Mouse (Mus musculus) right cerebral cortex, postnatal 4 days (tissue): ENCODE results near the gene Uqcr10.
A peak's percentile ranks its signal among the peaks of the same experiment; 100 is the strongest.

Experiments used
- DNase-seq: peaks from one replicate; pipeline ENCODE4 v3.0.0-alpha.2; 2022

The Uqcr10 gene

GRCm38 (mm10) chr11:4704072-4704964 is at the start of gene Uqcr10, which contains the start of gene Zmat5:
Gene Uqcr10, minus strand, starts transcription at chr11:4704342.
Gene Zmat5, plus strand, starts transcription at chr11:4704678.
- peak; percentile 93 for DNase-seq

DNA sequence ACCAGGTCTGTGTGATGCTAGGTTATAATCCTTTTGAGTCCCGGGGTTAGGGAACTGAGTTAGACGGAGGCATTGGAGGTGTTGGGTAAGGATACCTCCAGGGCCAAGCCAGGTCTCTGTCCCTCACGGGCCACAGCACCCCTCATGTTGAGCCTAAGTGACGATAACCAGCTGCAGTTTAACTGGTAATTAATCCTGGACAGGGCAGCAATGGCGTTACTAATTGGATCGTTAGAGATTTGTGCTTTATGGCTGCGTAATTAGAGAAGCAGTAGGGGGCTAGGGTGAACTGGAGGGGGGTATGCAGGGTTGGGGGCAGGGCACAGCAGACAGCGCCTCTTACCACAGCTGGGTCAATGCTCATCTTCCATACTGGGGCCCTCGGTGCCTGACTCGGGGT is 48.7 kb upstream of the Uqcr10 start:
- no peak for DNase-seq

- DNase-seq, result no peak
These were observed 46.1 kb upstream of the Uqcr10 start for GRCm38 (mm10) chr11:4750263-4750662.

DNA sequence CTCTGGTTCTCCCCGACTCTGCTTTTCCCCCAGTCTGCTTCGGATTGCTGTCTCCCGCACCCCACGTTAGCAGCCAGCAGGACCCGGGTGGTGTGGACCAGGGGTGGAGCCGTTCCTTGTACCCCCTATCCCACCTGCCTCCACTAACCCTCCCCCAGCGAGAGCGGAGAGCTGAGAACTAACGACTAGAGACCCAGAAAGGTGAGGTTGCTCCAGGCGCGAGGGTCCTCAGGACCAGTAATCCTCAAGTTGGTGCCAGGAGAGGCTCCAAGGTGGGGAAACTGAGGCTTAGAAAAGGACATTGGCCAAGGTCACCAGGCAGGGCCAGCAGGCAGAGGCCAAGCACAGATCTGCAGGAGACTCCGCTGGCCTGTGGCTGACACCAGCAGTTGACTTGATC is 43.1 kb upstream of the Uqcr10 start:
- no peak for DNase-seq

GRCm38 (mm10) chr11:4746733-4747132 is 42.6 kb upstream of the Uqcr10 start, which contains the start of gene Cabp7:
Gene Cabp7, minus strand, starts transcription at chr11:4746778.
- DNase-seq, result no peak

DNA sequence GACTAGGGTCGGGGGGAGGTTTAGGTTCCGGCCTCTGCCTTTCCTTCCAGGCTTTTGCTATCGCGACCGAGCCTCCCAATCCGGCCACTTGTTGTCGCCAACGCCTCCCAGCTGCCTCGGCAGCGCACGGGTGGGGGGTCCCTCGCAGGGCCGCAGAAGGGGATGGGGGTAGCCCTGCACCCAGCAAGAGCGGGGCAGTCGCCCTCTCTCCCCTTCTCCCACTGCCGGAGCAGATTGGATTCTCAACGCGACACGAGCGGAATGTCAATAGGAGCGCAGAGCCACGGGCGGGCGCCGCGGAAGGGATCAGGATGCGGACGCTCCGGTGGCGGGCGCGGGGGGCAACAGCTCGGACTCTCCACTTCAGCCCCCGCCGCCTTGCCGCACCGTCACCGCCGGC is 41.8 kb upstream of the Uqcr10 start:
- no peak for DNase-seq

DNA sequence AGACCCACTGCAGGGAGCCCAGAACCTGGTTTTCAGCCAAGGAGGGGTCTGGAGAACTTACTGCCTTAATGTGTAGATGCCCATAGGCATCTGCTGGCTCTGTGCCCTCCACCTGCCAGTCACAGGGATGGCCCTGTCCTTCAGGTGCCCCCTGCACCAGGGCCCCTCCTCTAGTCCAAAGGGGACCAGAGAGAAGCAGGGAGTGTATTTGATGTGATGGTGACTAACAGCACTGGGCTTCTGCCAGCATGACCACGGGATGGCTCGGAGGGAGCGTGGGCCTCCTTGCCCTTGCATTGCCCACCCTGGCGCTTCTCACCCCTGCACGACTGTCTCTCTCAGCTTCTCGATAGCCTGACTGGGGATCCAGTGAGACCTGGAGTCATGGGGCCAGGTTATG is 40.5 kb upstream of the Uqcr10 start:
- no peak for DNase-seq

GRCm38 (mm10) chr11:4740785-4741184 is 36.6 kb upstream of the Uqcr10 start:
- no peak for DNase-seq

- DNase-seq, result no peak
These were observed 34.6 kb upstream of the Uqcr10 start for GRCm38 (mm10) chr11:4738719-4739118.

- DNase-seq, result no peak
These were observed 33.5 kb upstream of the Uqcr10 start for GRCm38 (mm10) chr11:4737682-4738081.

DNA sequence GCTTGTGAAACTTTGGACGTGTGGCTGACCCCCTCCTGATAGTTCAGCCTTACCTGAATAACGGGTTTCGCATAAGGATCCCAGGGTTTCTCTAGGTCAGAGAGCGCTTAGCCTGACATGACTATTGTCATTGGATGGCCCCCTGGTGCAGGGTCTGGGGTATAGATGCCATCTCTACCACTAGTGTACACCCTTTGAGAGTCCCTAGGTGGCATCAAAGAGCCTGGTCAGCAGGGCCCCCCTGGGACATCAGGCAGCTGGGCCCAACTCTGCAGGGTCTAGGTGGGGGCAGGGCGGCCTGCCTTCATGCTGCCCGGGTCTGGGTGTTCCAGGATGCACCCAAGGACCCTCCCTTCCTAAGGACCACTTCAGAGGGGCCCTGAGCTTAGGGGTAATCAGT is 32.2 kb upstream of the Uqcr10 start:
- no peak for DNase-seq

DNA sequence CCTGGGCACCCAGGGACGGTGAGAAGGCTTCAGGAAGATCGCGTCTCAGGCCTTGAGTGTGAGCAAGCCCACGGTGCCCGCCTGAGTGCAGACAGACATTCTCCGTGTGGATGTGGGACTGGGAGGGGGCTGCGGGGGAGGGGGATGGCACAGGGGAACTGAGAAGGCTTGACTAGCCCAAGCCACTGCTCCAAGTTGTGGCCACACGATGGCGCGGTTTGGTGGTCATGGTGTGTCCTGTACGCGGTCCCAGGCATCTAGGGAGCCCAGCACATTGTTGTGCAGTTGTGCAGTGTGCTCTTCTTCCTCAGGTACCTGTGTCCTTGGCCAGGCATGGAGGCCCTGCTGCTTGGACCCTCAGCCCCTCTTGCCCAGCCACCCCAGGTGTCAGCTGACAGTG is 30.0 kb upstream of the Uqcr10 start:
- no peak for DNase-seq

GRCm38 (mm10) chr11:4731781-4732180 is 27.6 kb upstream of the Uqcr10 start:
- DNase-seq, result no peak

DNA sequence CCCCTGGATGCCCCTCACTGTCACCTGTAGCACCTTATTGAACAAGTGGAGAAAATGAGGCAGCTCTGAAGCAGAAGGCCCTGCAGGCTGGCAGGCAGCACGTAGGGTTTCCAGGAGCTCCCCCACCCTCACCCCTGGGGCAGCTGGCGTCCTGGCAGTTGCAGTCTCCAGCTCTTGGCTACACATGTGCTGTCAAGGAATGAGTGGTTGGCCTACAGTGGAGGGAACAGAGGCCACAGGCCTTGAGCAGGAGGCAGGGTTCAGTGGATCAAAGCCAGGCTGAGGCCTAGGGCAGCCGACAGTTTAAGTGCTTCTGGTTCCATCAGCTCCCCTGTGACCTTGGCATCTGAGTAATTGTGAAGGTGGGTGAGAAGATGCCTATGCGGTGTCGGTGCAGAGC is 26.8 kb upstream of the Uqcr10 start:
- DNase-seq, result no peak

GRCm38 (mm10) chr11:4730096-4730495 is 26.0 kb upstream of the Uqcr10 start:
- DNase-seq, result no peak

DNA sequence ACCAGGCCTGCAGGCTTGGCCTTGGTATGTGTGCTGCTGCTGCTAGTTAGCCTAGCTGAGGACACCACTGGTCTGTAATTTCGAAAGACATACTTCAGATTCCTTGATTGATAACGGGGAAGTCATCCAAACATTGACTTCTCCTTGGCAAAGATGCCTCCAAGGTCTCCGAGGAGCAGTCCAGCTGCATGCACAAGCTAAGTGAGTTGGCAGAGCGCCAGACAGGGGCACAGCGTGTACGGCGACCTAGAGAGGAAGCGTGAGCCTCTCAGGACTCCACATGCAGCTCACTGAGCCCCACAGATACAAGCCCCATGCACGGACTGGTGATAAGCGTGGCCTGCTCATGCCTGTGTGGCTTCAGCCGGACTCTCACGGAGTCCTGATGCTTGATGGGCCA is 25.5 kb upstream of the Uqcr10 start:
- DNase-seq, result peak; percentile 29

DNA sequence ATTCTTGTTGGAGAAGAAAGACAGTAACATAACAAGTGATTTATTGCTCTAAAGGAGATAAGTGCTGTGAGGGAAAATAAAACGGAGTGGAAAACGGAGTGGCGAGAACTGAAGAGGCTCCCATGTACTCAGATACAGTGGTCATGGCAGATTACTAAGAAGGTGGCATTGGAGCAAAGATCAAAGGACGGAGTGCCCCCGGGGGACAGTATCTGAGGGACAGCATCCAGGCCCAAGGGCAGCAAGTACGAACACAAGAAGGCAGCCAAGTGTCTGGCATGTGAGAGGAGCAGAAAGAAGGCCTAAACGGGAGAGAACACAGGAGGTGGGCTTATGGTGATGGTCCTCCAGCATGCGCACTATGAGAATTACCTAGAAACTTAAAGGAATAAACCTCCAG is 17.6 kb upstream of the Uqcr10 start:
- no peak for DNase-seq

DNA sequence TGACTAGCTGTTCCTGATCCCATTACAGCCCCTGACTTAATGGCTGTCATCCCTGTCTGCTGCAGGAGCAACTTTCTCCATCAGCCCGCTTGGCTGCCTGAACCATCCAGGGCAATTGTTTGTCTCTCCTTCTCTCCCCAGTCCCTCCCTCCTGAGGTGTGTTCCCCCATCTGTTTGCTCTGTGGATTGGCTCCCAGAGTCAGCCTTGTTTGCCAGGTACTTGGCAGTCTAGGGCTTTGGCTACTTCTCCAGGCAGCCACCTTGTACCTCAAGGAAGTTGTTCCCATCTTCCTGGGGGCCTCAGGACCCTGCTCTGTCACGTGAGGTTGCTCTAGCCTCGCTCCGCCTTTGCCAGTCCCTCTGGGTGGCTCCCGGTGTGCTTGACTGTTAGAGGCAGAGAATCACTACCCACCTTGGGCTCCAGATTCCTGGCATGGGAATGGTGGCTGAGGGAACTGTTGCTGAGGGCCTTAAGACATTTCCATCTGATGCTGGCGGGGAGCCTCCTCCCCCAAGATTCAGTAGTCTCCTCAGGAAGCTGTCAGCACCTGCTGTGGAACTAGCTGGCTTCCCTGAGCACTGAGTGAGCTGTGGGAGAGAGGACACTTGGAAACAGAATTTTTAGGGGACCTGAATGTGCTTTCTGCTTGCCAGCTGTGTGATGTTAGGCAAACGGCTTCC is 16.9 kb upstream of the Uqcr10 start:
- no peak for DNase-seq

DNA sequence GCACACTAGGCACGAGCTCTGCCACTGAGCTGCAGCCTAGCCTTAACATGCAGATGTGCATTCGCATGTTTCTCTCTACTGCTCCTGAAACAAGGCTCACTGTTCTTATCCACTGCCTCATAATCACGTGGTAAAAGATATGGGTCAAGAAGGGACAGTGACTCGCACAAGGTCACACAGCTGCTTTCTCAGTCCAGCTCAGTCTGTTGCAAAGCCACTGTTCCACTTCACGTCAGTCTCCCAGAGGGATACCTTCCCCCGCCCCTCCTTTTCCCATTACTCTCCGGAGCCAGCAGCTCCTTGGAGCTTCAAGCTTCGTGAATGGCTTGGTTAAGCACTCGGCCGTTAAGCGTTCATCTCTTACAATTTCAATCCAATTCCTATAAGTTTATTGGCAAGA is 16.3 kb upstream of the Uqcr10 start:
- no peak for DNase-seq

DNA sequence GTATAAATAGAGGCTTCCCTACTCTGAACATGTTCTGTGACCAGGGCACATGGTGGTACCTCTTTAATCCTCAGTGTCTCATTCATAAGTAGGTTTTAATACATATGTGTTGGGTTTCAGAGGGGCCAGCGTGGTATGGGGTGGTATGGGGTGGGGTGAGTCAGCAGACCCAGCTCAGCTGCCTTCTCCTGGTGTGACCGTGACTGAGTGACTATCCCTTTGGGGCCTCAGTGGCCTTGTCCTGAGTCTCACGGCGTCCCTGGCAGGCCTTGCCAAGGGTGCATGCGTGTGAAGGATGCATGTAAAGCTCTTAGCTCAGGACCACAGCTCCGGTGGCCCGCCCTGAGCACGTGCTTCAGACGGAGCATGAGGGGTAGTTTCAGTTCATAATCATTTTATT is 15.8 kb upstream of the Uqcr10 start:
- no peak for DNase-seq

DNA sequence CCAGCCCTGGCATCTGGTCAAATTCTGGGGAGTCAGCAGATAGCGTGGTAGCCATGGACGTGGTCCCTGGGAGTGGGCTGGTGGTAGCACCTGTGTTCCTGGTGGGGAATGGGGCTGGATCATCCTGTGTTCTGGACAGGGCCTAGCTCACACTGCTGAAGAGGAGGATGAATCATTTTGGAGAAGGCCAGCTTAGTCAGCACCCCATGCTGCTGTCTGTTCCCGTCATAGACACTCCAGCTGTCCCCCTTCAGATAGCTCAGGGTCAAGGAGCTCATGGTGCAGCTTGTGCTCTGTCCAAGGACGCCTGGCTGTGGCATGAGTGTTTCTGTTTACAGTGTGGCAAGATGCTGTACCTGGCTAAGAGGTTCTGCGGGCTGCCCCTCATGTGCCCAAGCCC is 14.4 kb upstream of the Uqcr10 start:
- DNase-seq, result no peak

- no peak for DNase-seq
These were observed 12.5 kb upstream of the Uqcr10 start for GRCm38 (mm10) chr11:4716530-4717236.

DNA sequence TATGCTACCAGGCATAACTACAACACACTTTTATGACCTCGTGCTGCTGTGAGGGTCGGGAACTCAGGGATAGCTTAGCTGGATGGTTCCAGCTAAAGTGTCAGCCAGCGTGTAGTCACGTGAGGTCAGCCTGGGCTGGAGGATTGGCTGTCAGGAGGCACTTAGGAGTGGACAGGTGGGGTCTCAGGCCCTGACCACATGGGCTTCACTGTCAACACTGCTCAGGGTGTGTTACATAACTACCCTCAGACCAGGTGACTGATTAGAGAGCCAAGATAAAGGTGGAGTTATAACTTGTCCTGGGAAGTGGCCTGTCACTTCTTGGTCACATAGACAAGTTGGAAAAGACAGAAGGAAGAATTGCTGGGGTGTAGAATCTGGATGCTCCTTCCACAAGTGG is 11.5 kb upstream of the Uqcr10 start:
- DNase-seq, result no peak

GRCm38 (mm10) chr11:4714727-4715126 is 10.6 kb upstream of the Uqcr10 start:
- DNase-seq, result no peak
